Mouse (Mus musculus) c-Kit-positive CD71-positive TER-119-positive erythroid progenitor cells, embryonic 14.5 days (primary cell): ENCODE data around the gene Trim38.

Experiments used
- DNase-seq: peaks from one replicate; pipeline ENCODE4 v3.0.0-alpha.2; 2013; ENCODE audit warnings: low spot score

Trim38 gene

DNA sequence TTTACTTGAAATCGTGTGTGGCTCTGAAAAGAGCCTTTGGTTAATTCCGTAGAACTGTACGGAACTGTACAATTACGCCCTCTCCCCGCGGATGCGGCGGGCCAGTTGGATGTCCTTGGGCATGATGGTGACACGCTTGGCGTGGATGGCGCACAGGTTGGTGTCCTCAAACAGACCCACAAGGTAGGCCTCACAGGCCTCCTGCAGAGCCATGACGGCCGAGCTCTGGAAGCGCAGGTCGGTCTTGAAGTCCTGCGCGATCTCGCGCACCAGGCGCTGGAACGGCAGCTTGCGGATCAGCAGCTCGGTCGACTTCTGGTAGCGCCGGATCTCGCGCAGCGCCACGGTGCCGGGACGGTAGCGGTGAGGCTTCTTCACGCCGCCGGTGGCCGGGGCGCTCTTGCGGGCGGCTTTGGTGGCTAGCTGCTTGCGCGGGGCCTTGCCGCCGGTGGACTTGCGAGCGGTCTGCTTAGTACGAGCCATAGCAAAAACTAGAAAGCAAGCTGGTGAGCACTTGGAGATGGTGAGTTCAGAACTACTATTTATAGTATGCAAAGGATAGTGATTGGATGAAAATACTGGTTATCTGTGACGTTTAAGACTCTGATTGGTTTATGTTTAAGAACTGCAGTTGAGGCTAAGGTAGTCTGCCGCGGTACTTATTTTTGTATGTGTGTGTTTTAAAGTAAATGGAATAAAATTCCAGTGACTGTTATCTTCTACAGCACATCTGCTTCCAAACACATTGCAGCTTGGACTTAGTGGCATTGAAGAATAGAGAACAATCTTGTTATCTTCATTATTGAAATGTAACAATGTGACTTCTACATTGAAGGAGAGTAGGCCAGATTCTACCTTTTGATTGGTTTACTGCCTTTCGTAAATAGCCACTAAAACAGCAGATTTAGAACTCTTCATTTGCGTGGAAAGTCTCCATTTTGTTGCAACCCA lies 7.6 kb upstream of the Trim38 start, which contains the start of gene Hist1h3a:
Hist1h3a (minus strand) TSS at position 516 of the 951 bp plus-strand sequence.
- DNase-seq, result peak; percentile 92

DNA sequence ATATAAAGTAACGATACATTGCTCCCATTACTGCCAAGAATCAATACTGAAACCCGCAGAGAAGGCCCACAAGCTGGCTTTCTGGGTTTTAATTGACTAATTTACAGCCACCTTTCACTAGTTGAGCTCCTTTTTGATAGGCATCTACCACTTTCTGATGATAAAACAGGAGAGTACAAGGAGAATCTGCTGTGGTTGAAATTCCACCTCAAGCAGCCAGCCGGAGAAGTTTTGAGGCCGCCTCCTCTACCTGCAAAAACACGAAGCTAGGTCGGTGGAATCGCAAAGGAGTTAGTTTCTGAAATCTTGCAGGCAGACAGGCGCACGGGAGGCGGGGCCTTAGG lies 6.5 kb upstream of the Trim38 start:
- DNase-seq, result no peak

GRCm38 (mm10) chr13:23763586-23764323 lies 6.0 kb upstream of the Trim38 start, which contains the start of gene Hist1h1a:
Gene Hist1h1a, plus strand, starts transcription at chr13:23763666.
- DNase-seq, result peak; percentile 96

DNA sequence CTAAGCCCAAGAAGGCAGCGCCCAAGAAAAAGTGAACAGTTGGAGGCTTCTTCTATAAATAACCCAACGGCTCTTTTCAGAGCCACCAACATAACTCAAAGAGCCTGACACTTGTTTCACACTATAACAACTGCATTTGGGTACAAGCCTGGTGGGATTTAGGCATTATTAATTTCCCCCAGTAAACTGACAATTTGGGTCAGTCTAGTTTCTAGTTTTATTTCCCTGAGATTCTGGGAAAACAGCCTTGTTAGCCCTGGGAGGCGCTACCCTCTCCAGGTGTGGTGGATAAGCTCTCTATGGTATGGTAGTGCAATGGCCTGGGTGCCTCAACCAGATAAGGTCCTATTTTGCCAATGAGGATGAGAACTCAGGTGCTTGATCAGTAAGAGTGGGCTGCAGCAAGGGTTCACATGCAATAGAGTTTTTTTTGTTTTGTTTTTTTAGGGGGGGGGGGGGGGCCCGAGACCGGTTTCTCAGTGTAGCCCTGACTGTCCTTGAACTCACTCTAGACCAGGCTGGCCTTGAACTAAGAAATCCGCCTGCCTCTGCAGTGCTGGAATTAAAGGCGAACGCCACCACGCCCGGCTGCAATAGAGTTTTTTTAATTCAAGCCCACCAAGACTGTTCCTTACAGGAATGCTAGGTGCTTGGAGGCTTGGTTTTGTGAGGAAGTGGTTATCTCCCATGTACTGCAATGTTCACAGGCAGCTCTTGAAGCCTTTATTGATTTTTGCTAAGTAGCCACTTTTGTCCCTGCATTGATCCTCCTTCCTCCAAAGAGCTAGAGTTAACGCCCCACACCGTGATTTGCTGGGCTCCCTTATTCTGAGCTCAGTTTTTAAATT lies 5.2 kb upstream of the Trim38 start:
- peak; percentile 79 for DNase-seq

DNA sequence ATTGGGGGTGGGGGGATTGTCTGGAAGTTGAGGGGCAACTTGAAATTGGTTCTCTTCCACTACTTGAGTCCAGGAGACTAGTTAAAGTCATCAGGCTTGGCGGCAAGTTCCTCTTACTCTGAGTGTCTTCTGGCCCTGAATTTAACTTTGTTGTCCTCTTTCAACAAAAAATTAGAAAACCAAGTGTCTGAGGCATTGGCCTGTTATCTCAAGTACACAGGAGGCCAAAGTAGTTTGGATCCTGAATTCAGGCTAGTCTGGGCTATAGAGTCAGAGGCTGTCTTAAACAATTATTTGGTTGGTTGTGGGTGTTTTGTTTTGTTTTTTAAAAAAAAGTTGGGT lies 4.6 kb upstream of the Trim38 start:
- DNase-seq, result peak; percentile 64

GRCm38 (mm10) chr13:23766772-23767171 lies 2.9 kb upstream of the Trim38 start:
- DNase-seq, result no peak

DNA sequence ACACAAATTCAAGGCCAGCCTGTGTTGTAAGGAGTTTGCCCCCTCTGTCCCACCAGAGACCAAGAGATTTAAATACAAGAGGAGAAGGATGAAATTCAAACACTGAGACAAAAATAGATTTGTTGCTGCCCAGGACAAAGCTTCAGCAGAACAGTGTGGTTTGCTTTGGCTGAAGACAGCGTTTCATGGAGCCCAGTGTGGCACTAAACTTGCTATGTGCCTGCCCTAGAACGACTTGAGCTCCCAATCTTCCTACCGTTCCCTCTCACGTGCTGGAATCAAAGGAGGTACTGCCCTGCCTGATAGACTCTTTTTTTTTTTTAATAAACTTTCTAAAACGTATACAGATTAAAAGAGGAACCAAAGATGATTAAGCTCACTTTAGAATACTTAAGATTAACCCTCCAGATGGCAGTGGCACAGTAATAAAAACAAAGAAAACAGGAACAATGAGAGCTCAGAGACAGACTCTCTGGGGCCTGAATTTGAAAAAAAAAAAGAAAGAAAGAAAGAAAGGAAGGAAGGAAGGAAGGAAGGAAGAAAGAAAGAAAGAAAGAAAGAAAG lies 797 bp upstream of the Trim38 start:
- no peak for DNase-seq

DNA sequence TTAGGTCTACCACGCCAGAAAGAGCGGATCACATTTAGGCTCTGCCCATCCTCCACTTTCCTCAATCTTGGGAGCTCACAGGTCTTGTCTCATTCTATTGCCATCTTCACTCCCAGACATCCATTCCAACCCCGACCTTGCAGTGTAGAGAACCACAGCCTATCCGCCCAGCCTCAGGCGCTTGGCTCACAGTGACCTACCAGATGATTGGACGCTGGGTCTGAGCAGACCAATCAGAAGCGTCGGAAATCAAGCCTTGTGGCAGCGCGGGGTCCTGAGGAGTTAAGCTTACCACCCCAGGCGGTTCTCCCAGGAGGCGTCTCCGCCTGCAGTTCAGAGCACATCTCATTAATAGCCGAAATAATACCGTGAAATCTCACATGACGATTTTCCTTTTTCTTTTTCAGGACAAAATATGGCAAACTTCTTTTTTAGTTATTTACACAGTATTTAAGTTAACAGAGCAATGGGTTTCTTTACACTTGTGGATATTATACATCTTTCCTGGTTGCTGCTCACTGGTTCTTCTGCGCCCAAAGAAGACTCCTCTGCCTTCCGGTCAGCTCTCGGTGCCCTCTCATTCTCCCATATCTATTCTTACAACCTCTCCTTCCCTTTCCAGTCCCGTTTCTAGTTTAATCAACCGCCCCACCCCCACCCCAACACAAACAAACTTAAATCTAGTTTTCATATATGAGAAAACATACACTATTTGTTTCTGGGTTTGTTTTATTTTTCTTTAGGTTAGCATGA lies 3.0 kb downstream of the Trim38 start:
- peak; percentile 84 for DNase-seq

DNA sequence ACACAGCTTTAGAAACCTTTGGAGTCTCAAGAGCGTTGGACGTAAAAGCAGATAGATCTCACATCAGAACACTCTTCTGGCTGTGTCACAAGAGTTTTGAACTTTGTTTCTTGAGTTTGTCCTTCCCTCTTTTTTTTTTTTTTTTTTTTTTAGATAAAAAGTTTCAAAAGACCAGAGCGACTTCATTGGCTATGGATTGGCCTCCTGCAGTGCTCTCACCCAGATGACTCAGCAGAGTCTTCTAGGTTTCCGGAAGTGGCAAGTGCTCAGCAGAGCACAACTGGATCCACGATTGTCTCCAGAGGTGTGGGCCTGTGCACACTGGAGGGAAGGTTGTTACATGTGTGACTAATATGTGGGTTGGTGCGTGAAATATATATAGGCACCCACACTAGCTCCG lies 8.6 kb downstream of the Trim38 start:
- no peak for DNase-seq

- DNase-seq, result no peak
Measured at GRCm38 (mm10) chr13:23779025-23779424, 9.3 kb downstream of the Trim38 start.

- peak; percentile 64 for DNase-seq
Measured at GRCm38 (mm10) chr13:23792520-23792919, 22.8 kb downstream of the Trim38 start.

DNA sequence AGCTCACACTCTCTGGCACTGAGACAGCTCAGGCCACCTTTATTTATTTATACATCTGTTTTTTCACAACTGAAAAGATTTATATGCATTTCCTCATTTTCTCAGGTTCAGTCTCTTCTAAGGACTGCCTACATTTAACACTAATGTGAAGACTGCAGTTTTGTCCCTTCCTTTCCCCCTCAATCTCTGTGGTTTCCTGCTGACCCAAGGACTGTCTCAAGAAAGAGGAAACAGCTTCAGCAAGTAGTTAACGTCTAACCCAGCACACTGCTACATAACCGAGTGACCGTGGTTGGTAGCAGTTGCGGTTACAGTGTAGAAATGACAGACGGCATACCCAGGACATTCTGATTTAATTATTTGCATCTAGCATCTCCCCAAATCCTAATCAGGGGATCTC lies 29.7 kb downstream of the Trim38 start:
- no peak for DNase-seq

DNA sequence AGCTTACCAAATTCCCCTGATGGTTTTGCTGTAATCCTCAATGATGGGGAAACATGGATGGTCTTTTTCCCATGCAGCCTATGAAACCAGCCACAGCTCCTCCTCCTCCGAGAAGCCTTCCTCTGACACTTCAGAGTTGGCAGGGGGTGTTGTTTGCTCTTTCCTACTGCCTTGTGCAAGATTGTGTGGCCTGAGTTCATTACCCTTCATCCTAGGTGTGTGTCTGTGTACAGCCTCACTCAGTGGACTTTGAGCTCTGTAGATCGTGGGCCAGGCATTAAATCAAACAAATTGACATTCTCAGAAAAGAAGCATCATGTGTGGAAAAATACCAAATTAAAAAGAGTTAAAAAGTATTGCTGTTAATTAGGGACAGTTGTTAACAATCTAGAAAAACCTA lies 34.8 kb downstream of the Trim38 start:
- DNase-seq, result no peak

- no peak for DNase-seq
Measured at GRCm38 (mm10) chr13:23806422-23807052, 36.8 kb downstream of the Trim38 start, which contains the start of gene Slc17a2. Gene Slc17a2, plus strand, starts transcription at chr13:23806993.

DNA sequence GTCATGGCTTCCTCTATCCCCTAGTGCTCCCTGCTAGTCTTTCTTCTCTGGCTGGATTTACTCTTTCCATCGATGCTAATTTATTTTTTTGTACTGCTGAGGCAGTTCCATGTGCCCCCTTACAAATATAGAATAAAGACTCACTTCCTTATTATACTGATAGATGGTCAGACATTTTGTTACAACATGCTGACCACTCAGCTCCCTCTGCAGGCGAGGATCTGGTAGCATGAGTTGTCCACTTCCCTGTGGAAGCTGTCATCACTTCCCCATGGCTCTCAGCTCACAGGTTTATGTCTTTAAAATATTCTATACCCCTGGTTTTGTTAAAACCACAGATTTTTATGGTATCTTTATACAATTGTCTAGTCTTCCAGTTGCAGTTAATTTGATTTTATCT lies 46.4 kb downstream of the Trim38 start:
- DNase-seq, result no peak

DNA sequence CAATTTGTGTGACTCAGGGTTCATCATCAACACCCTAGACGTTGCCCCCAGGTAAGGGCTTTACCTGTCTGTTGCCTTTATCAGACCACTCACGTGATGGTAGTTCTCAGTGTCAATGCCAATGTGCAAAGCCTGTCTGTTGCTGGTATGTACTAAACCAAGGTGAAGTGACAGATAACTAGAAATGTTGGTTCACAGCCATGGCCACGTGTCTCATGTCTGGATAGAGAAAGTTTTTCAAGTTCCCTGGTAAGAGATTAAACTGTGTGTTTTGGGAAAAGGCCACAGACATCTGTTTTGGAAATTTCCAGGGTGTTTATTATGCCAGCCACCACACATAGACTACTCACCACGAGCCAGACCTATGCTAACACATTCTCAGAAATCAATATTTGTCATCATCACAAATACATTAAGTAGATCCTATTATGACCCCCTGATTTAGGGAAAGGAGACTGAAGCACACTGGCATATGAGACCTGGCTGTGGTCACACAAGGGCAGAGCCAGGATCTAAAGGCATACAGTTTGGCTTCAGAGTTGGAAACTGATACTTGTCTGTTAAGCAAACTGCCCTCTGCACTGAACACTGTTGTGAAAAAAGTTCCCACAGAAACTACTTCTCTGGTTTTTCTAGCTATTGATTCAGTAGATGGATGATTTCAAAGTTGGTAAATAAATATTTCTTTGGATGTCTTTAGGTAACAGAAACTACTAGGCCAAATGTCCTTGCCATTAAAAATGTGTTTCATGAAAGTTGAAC lies 50.6 kb downstream of the Trim38 start:
- no peak for DNase-seq

- DNase-seq, result no peak
Measured at GRCm38 (mm10) chr13:23822213-23822612, 52.5 kb downstream of the Trim38 start.

GRCm38 (mm10) chr13:23826606-23827005 lies 56.9 kb downstream of the Trim38 start:
- no peak for DNase-seq

- DNase-seq, result peak; percentile 14
Measured at GRCm38 (mm10) chr13:23833053-23833452, 63.3 kb downstream of the Trim38 start.

DNA sequence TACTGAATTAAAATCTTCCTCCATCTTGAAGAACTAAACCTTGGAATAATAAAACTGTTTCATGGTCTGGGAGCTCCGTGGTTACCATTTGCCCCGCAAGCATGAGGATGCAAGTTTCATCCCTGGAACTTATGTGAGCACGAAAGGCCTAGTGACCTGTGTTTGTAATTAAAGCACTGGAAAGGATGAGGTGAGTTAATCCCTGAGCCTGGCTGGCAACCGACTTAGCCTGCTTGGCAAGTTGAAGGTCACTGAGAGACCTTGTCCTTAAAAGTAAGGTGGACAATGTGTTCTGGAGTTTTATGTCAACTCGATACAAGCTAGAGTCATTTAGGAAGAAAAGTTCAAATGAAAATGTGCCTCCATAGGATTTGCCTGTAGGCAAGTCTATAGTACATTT lies 65.1 kb downstream of the Trim38 start:
- no peak for DNase-seq
